Mouse (Mus musculus): Measurements from ENCODE around the gene Slc39a11.

Slc39a11 gene

GRCm38 (mm10) chr11:113546217-113546877, 103.5 kb downstream of the Slc39a11 start:
- DNase-seq (ENCODE audit: low read depth in 2 of 2, low spot score in 2 of 2), result no peak

DNA sequence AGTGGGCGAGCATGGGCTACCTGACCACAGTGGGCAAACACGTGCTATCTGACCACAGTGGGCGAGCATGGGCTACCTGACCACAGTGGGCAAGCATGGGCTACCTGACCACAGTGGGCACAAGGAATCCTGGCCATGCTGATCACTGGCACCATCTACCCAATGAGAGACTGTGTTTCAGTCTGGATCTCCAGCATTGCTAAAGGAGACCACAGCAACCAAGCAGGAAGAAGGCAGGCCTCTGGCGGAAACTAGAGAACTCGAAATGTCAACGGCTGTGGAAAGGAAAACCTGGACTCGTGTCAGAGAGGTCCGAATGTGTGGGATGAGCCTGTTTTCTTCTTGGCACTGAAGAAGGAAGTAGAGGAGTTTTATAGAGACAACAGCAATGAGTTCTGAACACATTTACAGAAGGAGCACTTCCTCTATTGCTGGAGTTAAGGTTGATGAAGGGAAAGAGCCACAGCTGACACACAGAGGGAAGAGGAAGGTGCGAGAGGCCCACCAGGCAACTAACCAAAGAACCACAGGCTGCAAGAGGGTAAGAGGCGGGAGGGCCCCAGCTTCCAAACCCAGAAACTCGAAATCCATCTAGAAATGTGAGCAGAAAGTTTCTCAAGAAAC, 105.8 kb downstream of the Slc39a11 start:
- no peak for DNase-seq (ENCODE audit: low read depth in 2 of 2, low spot score in 2 of 2)

DNA sequence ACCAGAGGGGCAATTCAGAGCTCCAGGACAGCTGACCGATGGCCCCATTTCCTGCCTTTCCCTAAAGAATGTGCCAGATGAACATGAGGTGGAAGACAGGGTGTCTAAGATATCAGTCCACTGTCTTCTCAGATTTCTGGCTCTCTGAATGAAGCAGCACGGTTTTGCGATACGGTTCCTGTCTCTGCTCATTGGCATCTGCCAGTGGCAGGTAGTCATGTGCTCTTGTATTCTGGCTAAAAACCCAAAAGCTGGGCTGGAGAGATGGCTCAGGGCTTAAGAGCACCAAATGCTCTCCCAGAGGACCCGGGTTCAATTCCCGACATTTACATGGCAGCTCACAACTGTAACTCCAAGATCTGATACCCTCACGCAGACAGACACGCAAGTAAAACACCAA, 108.8 kb downstream of the Slc39a11 start:
- no peak for DNase-seq (ENCODE audit: low read depth in 2 of 2, low spot score in 2 of 2)

- no peak for DNase-seq (ENCODE audit: low read depth in 2 of 2, low spot score in 2 of 2)
Observed at GRCm38 (mm10) chr11:113539502-113540209, 110.2 kb downstream of the Slc39a11 start.

DNA sequence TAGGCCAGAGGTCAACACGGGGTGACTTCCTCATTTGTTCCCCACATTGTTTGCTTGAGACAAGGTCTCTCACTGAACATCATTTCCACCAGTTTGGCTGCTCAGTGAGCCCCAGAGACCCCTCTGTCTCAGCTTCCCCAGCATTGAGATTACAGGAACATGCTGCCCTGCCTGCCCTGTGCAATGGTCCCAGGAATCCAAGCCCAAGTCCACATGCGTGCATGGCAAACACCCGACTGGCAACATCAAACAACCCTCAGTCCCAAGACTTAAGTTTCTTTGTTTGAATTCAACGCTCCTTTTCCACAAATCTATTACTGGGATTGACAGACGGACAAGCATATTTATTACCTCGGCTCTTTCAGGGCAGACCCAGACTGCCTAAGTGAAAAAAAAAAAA, 110.8 kb downstream of the Slc39a11 start:
- DNase-seq (ENCODE audit: low read depth in 2 of 2, low spot score in 2 of 2), result no peak

DNA sequence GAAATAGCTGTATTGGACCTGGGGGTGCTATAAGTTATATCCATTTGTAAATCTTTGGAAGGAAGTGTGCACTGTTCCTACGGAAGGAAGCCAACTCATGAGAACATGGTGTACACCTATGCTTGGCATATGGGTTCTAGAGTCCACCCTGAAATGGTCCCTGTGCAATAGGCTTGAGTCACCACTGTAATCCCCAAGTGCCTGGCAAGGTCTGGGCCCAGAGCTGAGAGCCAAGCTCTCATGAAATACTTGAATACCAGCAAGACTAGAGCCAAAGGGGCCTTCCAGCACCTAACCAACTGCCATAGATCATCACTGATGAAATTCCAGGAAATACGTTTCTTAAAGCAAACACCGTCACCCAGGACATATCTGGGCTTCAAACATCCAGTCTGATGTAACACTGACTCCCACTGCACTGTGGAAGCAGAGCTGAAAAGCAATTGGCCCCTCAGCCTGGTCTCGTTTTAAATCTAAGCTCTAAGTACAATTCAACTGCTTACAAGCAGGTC, 111.4 kb downstream of the Slc39a11 start:
- DNase-seq (ENCODE audit: low read depth in 2 of 2, low spot score in 2 of 2), result no peak

GRCm38 (mm10) chr11:113537715-113538114, 112.2 kb downstream of the Slc39a11 start:
- DNase-seq (ENCODE audit: low read depth in 2 of 2, low spot score in 2 of 2), result no peak

DNA sequence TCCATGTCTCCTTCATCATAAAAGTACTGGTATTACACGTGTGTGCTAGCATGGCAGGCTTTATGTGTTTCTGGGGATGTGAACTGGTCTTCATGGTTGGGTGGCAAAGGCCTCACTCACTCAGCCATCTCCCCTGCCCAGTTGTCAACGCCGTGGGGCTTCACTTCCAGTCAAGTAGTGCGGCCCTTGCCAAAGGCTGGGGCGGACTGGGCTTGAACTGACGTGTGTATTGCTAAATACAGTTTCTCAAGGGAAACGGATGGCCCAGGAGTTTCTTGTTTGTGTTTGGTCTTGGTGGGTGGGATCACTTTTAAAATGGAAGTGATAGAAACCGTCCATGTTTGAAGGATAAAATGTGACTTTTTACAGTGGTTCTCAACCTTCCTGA, 112.7 kb downstream of the Slc39a11 start:
- DNase-seq (ENCODE audit: low read depth in 2 of 2, low spot score in 2 of 2), result no peak

DNA sequence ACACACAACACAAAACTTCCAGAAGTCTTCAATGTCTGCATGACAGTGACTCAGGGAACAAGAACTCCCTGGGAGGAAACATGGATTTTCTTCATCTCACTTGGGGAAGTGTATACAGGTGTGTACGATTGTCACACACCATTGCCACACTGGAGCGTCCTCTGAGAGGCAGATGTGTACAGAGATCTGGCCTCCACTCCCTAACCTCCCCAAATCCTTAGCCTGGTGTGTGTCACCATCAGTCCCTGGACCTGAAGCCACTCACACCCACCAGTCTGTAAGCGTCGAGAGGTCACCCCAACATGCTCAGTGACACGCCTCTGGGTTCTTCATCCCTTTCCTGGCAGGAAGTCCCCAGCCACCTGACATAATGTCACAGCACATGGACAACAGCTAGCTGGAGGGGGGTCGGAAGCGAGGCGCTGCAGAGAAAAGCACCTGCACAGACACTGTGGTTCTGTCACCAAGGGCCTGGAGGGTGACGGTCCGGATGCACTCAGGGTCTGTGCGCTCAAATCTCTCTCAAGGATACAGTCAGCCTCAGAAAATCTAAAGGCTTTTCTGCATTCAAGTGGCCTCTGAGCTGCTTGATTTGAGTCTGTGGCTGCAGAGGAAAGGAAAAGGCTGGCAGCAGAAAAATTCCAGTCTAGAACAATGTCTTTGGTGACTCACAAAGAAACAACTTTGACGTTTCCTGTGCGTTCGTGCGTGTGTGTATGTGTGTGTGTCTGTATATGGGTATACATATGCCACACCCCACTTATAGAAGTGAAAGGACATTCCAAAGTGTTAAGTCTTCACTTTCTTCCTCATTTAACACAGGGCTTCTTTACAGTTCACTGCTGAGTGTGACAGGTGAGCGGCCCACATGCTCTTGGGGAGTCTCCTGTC, 113.3 kb downstream of the Slc39a11 start:
- no peak for DNase-seq (ENCODE audit: low read depth in 2 of 2, low spot score in 2 of 2)

DNA sequence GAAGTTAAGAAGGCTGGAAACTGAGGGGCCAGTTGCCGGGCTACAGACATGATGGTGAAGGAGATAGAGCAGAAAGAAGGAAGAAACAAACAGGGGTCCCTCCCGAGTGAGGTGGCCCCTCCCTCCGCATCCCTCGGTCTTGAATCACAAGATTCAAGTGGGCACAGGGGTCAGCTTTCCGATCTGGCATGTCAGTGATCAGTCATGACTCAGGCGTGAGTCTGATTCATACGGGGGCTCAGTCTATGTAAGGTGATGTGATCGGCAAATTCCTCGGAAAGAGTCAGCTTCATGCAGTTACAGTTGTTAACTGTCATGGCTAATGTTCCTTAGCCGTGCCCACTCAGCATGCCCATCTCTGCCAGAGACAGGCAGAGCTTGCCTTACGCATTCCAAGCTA, 115.5 kb downstream of the Slc39a11 start:
- DNase-seq (ENCODE audit: low read depth in 2 of 2, low spot score in 2 of 2), result no peak

- no peak for DNase-seq (ENCODE audit: low read depth in 2 of 2, low spot score in 2 of 2)
Observed at GRCm38 (mm10) chr11:113533931-113534330, 115.9 kb downstream of the Slc39a11 start.

DNA sequence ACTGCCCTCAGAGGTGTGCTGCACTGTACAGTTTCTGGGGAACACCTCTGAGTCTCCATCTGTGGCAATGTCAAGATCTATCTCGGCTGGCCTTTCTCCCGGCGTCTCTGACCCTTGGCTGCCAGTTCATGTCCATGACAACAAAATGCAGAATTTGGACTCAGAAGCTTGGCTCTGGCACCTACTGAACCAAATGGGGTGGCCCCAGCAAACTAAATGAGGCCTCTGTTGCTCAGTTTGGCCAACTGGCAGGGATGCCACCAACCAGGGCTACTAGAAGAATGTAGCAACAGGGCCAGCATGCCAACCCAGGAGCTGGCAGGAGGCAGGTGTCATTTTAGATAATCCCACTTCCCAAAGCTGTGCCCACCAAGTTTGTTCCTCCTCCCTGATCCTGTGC, 121.5 kb downstream of the Slc39a11 start:
- DNase-seq (ENCODE audit: low read depth in 2 of 2, low spot score in 2 of 2), result no peak

DNA sequence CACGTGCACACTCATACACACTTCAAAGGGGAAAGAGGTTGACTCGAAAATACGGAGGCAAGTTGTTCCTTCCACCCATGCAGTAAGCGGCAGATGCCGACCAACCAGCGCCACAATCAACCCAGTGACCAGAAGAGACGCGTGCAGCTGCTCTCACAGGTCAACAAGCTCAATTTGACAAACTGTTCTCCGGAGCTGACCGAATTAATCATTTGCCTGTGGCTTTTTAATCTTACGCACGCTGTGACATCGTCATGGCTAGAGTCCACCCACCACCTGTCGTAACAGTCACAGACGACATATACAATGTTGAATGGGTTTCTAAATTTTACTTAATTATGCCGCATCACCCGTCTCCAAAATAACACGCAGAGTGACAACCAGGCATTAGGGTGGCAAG, 124.1 kb downstream of the Slc39a11 start:
- no peak for DNase-seq (ENCODE audit: low read depth in 2 of 2, low spot score in 2 of 2)

DNA sequence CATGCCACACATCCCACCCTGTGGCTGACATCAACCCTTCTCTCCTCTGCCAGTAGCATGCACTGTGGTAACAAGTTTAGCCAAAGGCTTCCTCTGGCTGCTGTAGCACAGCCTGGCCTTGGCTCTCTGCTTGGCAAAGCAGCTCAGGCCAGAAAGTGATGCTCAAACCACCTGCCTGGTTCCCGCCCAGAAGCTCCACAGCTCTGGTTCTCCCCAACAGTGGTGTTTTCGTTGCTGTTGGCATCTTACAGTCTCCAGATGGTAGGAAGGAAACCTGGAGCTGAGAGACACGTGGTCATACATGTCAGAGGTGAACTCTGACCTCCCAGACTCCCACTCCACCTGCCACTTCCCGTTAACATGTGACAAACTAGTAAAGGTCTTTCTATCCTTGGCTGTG, 127.2 kb downstream of the Slc39a11 start:
- no peak for DNase-seq (ENCODE audit: low read depth in 2 of 2, low spot score in 2 of 2)

- DNase-seq (ENCODE audit: low read depth in 2 of 2, low spot score in 2 of 2), result no peak
Observed at GRCm38 (mm10) chr11:113521469-113522190, 128.2 kb downstream of the Slc39a11 start.

- no peak for DNase-seq (ENCODE audit: low read depth in 2 of 2, low spot score in 2 of 2)
Observed at GRCm38 (mm10) chr11:113520851-113521461, 128.9 kb downstream of the Slc39a11 start.

GRCm38 (mm10) chr11:113520373-113520772, 129.5 kb downstream of the Slc39a11 start:
- no peak for DNase-seq (ENCODE audit: low read depth in 2 of 2, low spot score in 2 of 2)

- DNase-seq (ENCODE audit: low read depth in 2 of 2, low spot score in 2 of 2), result no peak
Observed at GRCm38 (mm10) chr11:113519973-113520372, 129.9 kb downstream of the Slc39a11 start.

DNA sequence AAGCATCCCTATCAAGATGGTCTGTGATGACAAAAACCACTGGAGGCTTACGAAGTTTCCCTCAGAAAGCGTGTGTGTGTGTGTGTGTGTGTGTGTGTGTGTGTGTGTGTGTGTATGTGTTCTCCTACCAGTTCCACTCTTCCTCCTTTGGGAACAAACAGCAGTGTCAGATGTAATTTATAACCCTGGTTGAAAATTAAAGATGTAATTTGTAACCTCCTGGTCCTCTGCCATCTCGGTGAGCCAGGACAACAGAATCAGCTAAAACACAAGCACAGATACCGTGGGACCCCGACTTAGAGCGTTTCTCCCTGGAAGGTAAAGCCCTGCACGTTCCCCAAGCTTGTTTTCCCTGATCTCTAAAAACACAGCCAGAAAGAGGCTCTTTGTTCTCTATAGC, 131.7 kb downstream of the Slc39a11 start:
- no peak for DNase-seq (ENCODE audit: low read depth in 2 of 2, low spot score in 2 of 2)

GRCm38 (mm10) chr11:113516156-113516555, 133.7 kb downstream of the Slc39a11 start:
- DNase-seq (ENCODE audit: low read depth in 2 of 2, low spot score in 2 of 2), result no peak
